Mouse (Mus musculus): ENCODE measurements at regions not wholly inside any gene's neighbourhood (a gene's known extent, or its start where the extent isn't known, plus 50 kb on each side); places are given as distances from the start of the nearest gene placed in this dataset.

GRCm38 (mm10) chr16:29950791-29951190 lies 113.4 kb upstream of the Hes1 start:
- DNase-seq (ENCODE audit: low spot score in 2 of 2) = no peak

DNA sequence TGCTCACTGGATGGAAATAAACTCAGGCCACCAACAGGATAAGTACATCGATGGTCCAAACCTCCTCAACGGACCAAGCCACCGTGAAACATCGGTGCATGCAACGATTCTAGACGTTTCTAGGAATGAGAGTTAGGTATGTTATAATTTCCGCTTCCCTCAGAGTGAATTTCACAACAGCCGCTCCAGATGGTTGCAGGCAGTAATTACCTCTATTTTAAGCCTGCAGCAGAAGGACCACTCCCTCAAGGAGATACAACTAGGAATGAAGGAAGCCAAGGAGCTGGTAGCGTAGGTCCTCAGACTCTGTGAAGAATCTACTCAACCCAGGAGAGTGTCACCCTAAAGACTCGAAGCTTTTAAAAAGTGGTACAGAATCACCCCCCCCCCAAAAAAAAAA lies 109.5 kb upstream of the Hes1 start:
- DNase-seq (ENCODE audit: low spot score in 2 of 2) = no peak

- no peak for DNase-seq (ENCODE audit: low spot score in 2 of 2)
These were observed 107.3 kb upstream of the Hes1 start for GRCm38 (mm10) chr16:29956904-29957303.

DNA sequence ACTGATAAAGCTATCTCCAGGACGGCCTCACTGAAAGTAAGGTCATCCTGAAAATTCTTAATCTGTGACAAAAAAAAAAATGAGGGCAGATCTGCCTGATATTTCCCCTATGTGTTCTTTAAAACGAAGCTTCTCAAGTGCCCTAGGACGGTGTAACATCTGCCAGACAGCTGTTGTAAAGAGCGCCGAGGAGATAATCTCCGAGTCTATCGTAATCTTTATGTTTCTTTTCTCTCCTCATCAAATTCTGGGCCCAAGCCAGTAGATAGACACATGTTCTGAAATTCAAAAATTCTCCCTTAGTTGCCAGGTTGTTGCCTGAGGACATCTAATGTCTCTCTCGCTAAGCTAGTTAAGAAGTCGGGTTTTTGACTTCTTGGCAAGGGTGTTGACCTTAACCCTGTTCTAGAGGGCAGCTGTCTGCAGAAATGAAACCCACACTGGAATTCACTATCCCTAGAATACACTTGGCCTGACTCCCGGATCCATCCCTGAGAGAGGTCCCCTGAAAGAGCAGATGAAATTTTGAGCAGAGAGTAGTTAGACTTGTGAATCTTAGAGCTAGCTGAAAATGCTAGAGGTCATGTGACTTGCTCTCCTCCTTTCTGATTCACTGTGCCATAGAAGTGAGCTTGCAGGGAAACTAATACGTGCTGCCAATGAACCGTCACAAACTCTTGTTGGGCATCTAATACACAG lies 104.1 kb upstream of the Hes1 start:
- no peak for DNase-seq (ENCODE audit: low spot score in 2 of 2)

GRCm38 (mm10) chr16:29963284-29963683 lies 100.9 kb upstream of the Hes1 start:
- no peak for DNase-seq (ENCODE audit: low spot score in 2 of 2)

GRCm38 (mm10) chr16:29964563-29964962 lies 99.6 kb upstream of the Hes1 start:
- DNase-seq (ENCODE audit: low spot score in 2 of 2) = no peak

- no peak for DNase-seq (ENCODE audit: low spot score in 2 of 2)
These were observed 95.4 kb upstream of the Hes1 start for GRCm38 (mm10) chr16:29968743-29969142.

DNA sequence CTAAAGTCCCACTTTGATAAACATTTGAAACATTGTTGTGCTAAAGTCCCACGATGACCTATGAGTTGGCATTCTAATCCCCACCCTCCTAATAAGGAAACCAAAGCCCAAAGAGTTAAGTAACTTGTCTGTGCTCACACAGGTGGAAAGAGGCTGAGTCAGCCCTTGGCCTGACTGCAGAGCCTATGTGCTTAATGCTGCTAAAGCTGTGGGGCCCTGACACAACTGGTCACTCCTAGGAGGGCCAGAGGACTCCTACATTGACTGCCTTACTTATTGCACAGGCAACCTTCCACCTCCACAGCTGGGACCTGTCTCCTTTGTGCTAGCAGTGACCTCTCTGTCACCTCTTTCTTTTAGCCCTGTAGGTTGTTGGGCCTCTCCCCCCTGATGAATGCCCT lies 91.4 kb upstream of the Hes1 start:
- DNase-seq (ENCODE audit: low spot score in 2 of 2) = no peak

DNA sequence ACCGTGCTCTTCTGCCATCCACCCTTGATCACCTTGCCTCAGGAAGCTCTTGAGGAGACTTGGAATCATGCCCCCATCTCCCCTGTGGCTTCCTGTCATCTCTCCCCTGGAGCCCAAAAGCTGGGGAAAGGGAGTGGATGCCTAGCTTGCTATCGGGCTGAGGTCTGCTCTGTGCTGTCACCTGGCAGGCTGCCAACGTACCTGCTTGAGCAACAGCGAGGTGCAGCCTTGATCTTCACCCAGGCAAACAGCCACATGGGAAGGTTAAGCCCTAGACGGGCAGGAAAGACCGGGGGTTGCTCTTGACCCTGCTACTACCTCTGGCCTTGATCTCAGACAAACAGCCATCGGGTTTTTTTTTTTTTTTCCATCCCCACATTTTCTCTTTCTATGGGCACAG lies 90.9 kb upstream of the Hes1 start:
- DNase-seq (ENCODE audit: low spot score in 2 of 2) = no peak

- no peak for DNase-seq (ENCODE audit: low spot score in 2 of 2)
These were observed 88.4 kb upstream of the Hes1 start for GRCm38 (mm10) chr16:29975800-29976199.

GRCm38 (mm10) chr16:29977011-29977410 lies 87.2 kb upstream of the Hes1 start:
- no peak for DNase-seq (ENCODE audit: low spot score in 2 of 2)

DNA sequence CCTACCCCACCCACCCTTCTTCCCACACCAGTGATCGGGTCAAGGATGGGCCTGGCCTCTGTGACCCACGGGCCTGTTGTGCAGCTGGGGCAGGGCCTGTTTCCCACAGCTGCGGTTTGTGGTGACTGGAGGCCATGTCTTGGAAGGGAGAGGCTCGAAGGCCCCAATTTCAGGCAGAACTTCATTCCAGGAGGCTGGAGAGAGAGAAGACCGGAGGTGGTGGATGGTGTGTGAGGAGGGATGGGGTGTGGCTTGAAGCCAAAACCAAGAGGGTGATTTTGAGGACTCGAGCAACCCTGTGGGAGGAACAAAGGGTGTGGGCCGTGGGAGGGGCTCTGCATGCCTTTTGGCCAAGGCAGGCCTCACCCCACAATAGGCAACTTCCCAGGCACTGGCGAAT lies 86.5 kb upstream of the Hes1 start:
- no peak for DNase-seq (ENCODE audit: low spot score in 2 of 2)

GRCm38 (mm10) chr16:29979066-29979465 lies 85.1 kb upstream of the Hes1 start:
- DNase-seq (ENCODE audit: low spot score in 2 of 2) = no peak

DNA sequence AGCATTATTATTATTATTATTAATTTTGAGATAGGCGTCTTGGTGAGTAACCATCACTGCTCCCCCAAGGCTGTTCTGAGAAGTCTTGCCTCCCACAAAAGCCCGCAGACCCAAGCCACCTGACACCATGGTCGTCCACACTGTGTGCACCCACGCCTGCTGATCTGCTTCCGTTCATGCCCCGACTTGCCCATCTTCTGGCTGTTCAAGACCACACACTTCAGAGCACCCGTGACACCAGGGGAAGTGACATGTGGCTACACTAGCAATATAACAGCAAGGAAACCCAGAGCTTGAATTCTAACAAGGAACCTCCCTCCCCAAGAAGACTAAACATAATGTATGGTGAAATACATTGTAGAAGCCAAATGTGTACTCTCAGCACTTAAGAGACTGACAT lies 82.6 kb upstream of the Hes1 start:
- no peak for DNase-seq (ENCODE audit: low spot score in 2 of 2)

GRCm38 (mm10) chr16:29982224-29982785 lies 81.9 kb upstream of the Hes1 start:
- DNase-seq (ENCODE audit: low spot score in 2 of 2) = no peak

- DNase-seq (ENCODE audit: low spot score in 2 of 2) = no peak
These were observed 81.0 kb upstream of the Hes1 start for GRCm38 (mm10) chr16:29983161-29983560.

GRCm38 (mm10) chr16:29985126-29985931 lies 78.9 kb upstream of the Hes1 start:
- DNase-seq (ENCODE audit: low spot score in 2 of 2) = no peak

DNA sequence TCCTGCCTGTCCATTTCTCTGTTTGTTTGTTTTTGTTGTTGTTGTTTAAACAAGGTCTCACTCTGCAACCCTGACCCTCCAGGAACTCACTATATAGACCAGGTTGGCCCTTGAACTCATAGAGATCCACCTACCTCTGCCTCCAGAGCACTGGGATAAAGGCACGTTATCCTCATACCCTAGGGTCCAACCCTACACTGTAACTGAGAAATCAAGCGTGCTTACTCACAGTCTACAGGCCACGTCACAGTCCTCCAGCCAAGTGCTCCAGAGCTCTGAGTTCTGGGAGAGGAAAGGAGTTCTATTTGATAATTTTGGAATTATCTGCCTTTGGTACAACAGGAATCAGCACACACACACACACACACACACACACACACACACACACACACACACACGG lies 76.6 kb upstream of the Hes1 start:
- no peak for DNase-seq (ENCODE audit: low spot score in 2 of 2)

- DNase-seq (ENCODE audit: low spot score in 2 of 2) = no peak
These were observed 76.2 kb upstream of the Hes1 start for GRCm38 (mm10) chr16:29987999-29988398.

DNA sequence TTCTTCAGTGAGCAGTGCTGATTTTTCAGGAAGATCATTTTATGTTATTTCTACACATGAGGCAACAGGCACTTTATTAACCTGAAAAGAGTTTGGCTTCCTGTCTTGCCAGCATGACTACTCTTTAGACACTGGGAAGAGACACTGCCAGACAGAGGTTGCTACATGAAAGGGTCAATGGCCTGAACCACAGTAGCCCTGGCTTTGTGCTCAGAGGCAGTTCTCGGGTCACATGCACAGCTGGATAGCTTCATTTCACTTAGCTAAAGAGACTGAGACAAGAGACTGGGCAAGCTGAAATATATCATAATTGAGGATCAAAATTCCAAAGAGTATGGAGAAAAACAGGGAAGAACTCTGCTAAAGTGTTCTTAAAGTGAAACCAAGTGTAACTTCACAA lies 74.9 kb upstream of the Hes1 start:
- DNase-seq (ENCODE audit: low spot score in 2 of 2) = no peak

DNA sequence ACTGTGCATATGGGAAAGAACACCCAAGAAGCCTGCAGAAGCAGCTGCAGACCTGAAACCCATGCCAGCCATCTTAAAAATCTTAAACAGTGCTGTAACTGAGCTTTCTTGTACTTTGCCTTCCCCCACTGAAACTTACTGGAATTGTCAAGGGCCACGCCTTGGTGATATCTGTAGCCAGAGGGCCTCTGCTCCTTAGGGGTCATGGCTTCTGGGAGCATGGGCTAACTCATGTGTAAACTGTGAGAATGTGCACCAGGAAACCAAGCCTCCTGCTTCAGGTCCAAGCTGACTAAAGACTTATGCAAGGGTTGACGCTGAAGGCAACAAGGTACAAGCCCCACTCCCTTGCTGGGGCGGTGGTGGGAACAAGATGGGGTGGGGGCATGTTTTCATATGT lies 73.8 kb upstream of the Hes1 start:
- DNase-seq (ENCODE audit: low spot score in 2 of 2) = no peak

DNA sequence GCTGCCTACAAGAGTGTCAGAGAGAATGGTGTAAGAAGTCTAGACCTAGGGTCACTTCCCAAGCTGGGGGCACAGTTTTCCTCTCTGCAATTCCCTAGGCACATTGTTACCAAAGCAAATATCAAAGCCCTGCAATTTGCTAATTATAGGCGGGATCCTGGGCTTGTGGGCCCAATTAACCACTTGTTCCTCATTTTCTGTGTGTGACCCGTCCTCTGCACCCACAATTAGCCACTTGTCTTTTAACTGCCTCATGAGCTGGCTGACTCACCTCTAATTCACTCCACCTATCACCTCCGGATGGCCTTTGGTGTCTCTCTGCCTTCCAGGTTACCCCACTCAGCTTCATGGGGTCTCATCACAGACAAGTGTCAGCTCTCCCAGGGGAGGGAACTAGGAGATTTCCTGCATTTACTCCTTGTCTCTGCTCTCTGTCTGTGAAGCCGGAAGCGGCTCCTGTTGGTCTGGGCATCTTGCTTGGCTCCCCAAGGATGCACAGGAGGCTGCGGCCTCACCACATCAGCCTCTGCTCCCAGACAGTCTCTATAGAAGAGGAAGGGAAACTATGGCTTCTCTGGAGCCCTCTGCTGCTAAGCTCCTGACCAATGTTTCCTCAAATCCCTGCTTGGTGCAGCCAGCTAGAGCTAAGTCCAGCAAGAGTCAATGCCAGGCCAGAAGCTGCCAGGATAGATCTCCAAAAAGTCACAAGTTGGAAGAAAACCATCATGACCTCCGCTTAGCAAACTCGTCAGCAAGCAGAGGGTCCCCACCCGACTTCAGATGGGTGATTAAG lies 73.2 kb upstream of the Hes1 start:
- no peak for DNase-seq (ENCODE audit: low spot score in 2 of 2)

Data from natural killer cell, adult 2 months (primary cell).